Mouse (Mus musculus): ENCODE results near the gene Ugt1a9.
"Not testable (repeated sequence)": the region's sequence is repeated elsewhere in the genome, so short reads cannot be mapped to it uniquely, and the experiment has no call there.

DNA sequence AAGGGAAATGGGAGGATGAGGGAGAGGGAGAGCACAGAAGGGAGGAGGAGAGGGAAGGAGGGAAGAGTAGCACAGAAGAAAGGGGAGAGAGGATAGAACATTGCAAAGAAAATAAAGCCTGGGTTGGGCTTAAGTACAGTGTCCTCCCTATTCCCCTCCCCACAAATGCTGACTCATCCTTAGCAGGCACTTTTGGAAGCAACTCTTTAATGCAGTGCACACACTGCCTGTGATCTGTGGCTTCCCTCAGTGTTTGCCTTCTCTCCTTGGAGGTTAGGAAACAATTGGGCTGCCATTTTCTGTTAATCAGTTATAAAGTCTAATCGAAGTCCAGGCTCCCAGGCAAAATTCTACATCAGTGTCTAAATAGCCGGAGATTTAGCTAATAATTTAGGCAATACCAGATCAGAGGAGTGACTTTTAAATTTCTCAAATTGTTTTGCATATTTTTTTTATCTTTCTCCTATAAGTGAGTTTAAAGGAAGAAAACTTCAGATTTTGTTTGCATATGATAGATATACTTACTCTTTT, 38.5 kb downstream of the Ugt1a9 start:
- not testable (repeated sequence) for TF ChIP-seq CTCF (IDR thresholded peaks at IDR 0.05; ENCODE audit: borderline replicate concordance, extremely low read depth, insufficient read depth, insufficient read length); POLR2A (IDR thresholded peaks at IDR 0.05; ENCODE audit: borderline replicate concordance, extremely low read depth, insufficient read depth, insufficient read length, poor library complexity, severe bottlenecking)

All from brain, embryonic 14.5 days (tissue).